Mouse (Mus musculus) layer of hippocampus, adult 9-10 months (tissue): ENCODE results near the gene St6galnac3.

ENCODE experiments used
- DNase-seq: peaks from one replicate; pipeline ENCODE4 v3.0.0; 2022; ENCODE audit warnings: low spot score

Gene St6galnac3

GRCm38 (mm10) chr3:153648713-153649112, 76.3 kb downstream of the St6galnac3 start:
- no peak for DNase-seq

GRCm38 (mm10) chr3:153645803-153646202, 79.2 kb downstream of the St6galnac3 start:
- no peak for DNase-seq

GRCm38 (mm10) chr3:153643822-153644519, 81.0 kb downstream of the St6galnac3 start:
- DNase-seq, result no peak

GRCm38 (mm10) chr3:153642826-153643225, 82.1 kb downstream of the St6galnac3 start:
- no peak for DNase-seq

GRCm38 (mm10) chr3:153641805-153642204, 83.2 kb downstream of the St6galnac3 start:
- DNase-seq, result no peak

GRCm38 (mm10) chr3:153637336-153637735, 87.6 kb downstream of the St6galnac3 start:
- no peak for DNase-seq

GRCm38 (mm10) chr3:153636804-153637153, 88.2 kb downstream of the St6galnac3 start:
- no peak for DNase-seq

- no peak for DNase-seq
Measured at GRCm38 (mm10) chr3:153636094-153636803, 88.7 kb downstream of the St6galnac3 start.

- DNase-seq, result no peak
Measured at GRCm38 (mm10) chr3:153631988-153632672, 92.8 kb downstream of the St6galnac3 start.

- no peak for DNase-seq
Measured at GRCm38 (mm10) chr3:153626237-153626636, 98.7 kb downstream of the St6galnac3 start.

GRCm38 (mm10) chr3:153618976-153619375, 106.0 kb downstream of the St6galnac3 start:
- no peak for DNase-seq

GRCm38 (mm10) chr3:153616849-153617248, 108.1 kb downstream of the St6galnac3 start:
- no peak for DNase-seq

- DNase-seq, result no peak
Measured at GRCm38 (mm10) chr3:153610239-153610638, 114.7 kb downstream of the St6galnac3 start.

- peak; percentile 39 for DNase-seq
Measured at GRCm38 (mm10) chr3:153606331-153606730, 118.6 kb downstream of the St6galnac3 start.

GRCm38 (mm10) chr3:153605767-153606098, 119.2 kb downstream of the St6galnac3 start:
- DNase-seq, result no peak

- no peak for DNase-seq
Measured at GRCm38 (mm10) chr3:153605089-153605766, 119.7 kb downstream of the St6galnac3 start.

GRCm38 (mm10) chr3:153599179-153599578, 125.8 kb downstream of the St6galnac3 start:
- no peak for DNase-seq

GRCm38 (mm10) chr3:153598631-153599030, 126.3 kb downstream of the St6galnac3 start:
- no peak for DNase-seq

- no peak for DNase-seq
Measured at GRCm38 (mm10) chr3:153594531-153594930, 130.4 kb downstream of the St6galnac3 start.

- DNase-seq, result no peak
Measured at GRCm38 (mm10) chr3:153593978-153594377, 131.0 kb downstream of the St6galnac3 start.

GRCm38 (mm10) chr3:153593103-153593502, 131.9 kb downstream of the St6galnac3 start:
- no peak for DNase-seq

- no peak for DNase-seq
Measured at GRCm38 (mm10) chr3:153587594-153587993, 137.4 kb downstream of the St6galnac3 start.

GRCm38 (mm10) chr3:153584836-153585235, 140.1 kb downstream of the St6galnac3 start:
- DNase-seq, result no peak
